Mouse (Mus musculus): ENCODE measurements around the gene Pfdn4.

GRCm38 (mm10) chr2:170487890-170488502, 8.2 kb upstream of the Pfdn4 start:
- peak; percentile 35; the same call in 1 of the 2 replicates for TF ChIP-seq CTCF (IDR thresholded peaks at IDR 0.05; ENCODE audit: extremely low read depth, insufficient read length, insufficient replicate concordance, low read depth, low read length)
- no peak for TF ChIP-seq POLR2A (IDR thresholded peaks at IDR 0.05; ENCODE audit: low read depth, low read length)
